Mouse (Mus musculus) spleen, adult 2 months (tissue): ENCODE measurements around the gene Zfp422. TPM values are rescaled to one million over a fixed set of nuclear protein-coding genes. Genes with fewer than 3 reads are reported as not detected.

Source experiments
- DNase-seq, 2 experiments: peaks; one replicate each; pipeline versions ENCODE4 v3.0.0 to v3.0.0-alpha.2; 2012 to 2021; ENCODE audit warnings: low spot score in 2 of 2, low read depth in 1 of 2
- H3K27ac ChIP-seq: fragments of 200-500 bp; 2 replicates; pipeline ENCODE4 v1.5.1; 2012; ENCODE audit warnings: low read length, inconsistent platforms; ENCODE audit not compliant: insufficient read depth
- H3K27me3 ChIP-seq: fragments of 200-500 bp; 2 replicates; pipeline ENCODE4 v1.6.1; 2012; ENCODE audit warnings: mild to moderate bottlenecking, moderate library complexity, low read length, inconsistent platforms; ENCODE audit not compliant: control insufficient read depth, insufficient read depth
- H3K36me3 ChIP-seq: fragments of 200-500 bp; 2 replicates; pipeline ENCODE4 v1.6.1; 2012; ENCODE audit warnings: mild to moderate bottlenecking, low read length, inconsistent platforms; ENCODE audit not compliant: control insufficient read depth, insufficient read depth
- H3K4me1 ChIP-seq: fragments of 200-500 bp; 2 replicates; pipeline ENCODE4 v1.6.1; 2011; ENCODE audit warnings: inconsistent platforms; ENCODE audit not compliant: control insufficient read depth, insufficient read depth, insufficient read length
- H3K4me3 ChIP-seq: fragments of 200-500 bp; 2 replicates; pipeline ENCODE4 v1.5.1; 2011; ENCODE audit warnings: mild to moderate bottlenecking, inconsistent platforms; ENCODE audit not compliant: insufficient read depth, insufficient read length; ENCODE audit errors: extremely low read depth
- CTCF ChIP-seq: fragments of 200-500 bp; IDR thresholded peaks from 2 replicates; pipeline ENCODE4 v1.5.1; 2011; ENCODE audit warnings: mild to moderate bottlenecking, inconsistent platforms; ENCODE audit not compliant: insufficient read depth, insufficient read length, insufficient replicate concordance; ENCODE audit errors: extremely low read depth
- POLR2A ChIP-seq: fragments of 200-500 bp; IDR thresholded peaks from 2 replicates; pipeline ENCODE4 v1.6.1; 2011; ENCODE audit warnings: low read depth, low read length, inconsistent platforms
- whole genome bisulfite sequencing: fragments of 180-500 bp; shearing (Covaris S2); methylation state at CpG from one replicate; pipeline ENCODE4 v1.1.7; 2018; 5-methylcytosine and 5-hydroxymethylcytosine counted together
- polyA plus RNA-seq: library from polyadenylated mRNA; depleted of rRNA; stranded (reverse); fragments of >200 nt; gene quantifications from 2 replicates; pipeline ENCODE4 v1.2.3, GENCODE M21; 2012

Gene Zfp422
- polyA plus RNA-seq, 1 experiment = 7.2 TPM

GRCm38 (mm10) chr6:116650406-116650805 is 21.6 kb upstream of the Zfp422 start, which contains the start of gene Depp1:
TSS of gene Depp1 (plus strand) at chr6:116650609.
- TF ChIP-seq POLR2A (no peak), CTCF (no peak)
- H3K27me3 ChIP-seq = 0 out of 2 replicates have a peak, but pooled peaks cover 2% of the 10 kb centered on the region
- peaks cover 5% of the 10 kb centered on the region; the same call in 1 of the 2 replicates for H3K36me3 ChIP-seq
- WGBS = 21% methylated on average over 6 of the region's 6 CpGs
- no peak within 1 kb of the TSS for H3K27ac ChIP-seq
- H3K4me1 ChIP-seq = no peaks in the 10 kb centered on the region; the same call in 1 of the 2 replicates
- no peak for DNase-seq
- H3K4me3 ChIP-seq = no peak within 1 kb of the TSS

GRCm38 (mm10) chr6:116649811-116650210 is 21.0 kb upstream of the Zfp422 start:
- H3K27ac ChIP-seq = no peak overlapping the region
- TF ChIP-seq CTCF (no peak), POLR2A (no peak)
- no peak for DNase-seq
- WGBS = 58% methylated on average over 7 of the region's 7 CpGs
- H3K4me1 ChIP-seq = no peaks in the 10 kb centered on the region; the same call in 1 of the 2 replicates
- H3K27me3 ChIP-seq = 0 out of 2 replicates have a peak, but pooled peaks cover 2% of the 10 kb centered on the region
- H3K36me3 ChIP-seq = peaks cover 9% of the 10 kb centered on the region
- no peak overlapping the region for H3K4me3 ChIP-seq

GRCm38 (mm10) chr6:116647763-116648162 is 19.0 kb upstream of the Zfp422 start:
- H3K27me3 ChIP-seq = 0 out of 2 replicates have a peak, but pooled peaks cover 2% of the 10 kb centered on the region
- peaks cover 14% of the 10 kb centered on the region for H3K36me3 ChIP-seq
- WGBS = 90% methylated on average over 12 of the region's 12 CpGs
- H3K4me1 ChIP-seq = no peaks in the 10 kb centered on the region
- no peak overlapping the region for H3K27ac ChIP-seq
- H3K4me3 ChIP-seq = no peak overlapping the region
- no peak for TF ChIP-seq CTCF
- no peak for TF ChIP-seq POLR2A
- no peak for DNase-seq

- 41% methylated on average over 3 of the region's 3 CpGs for WGBS
- Histone ChIP-seq H3K27me3 (no peaks in the 10 kb centered on the region), H3K4me3 (no peak overlapping the region), H3K36me3 (peaks cover 23% of the 10 kb centered on the region), H3K4me1 (no peaks in the 10 kb centered on the region), H3K27ac (no peak overlapping the region)
- TF ChIP-seq CTCF (no peak), POLR2A (no peak)
- no peak for DNase-seq
Measured at GRCm38 (mm10) chr6:116644335-116644734, 15.5 kb upstream of the Zfp422 start.

- TF ChIP-seq CTCF = no peak
- no peak for TF ChIP-seq POLR2A
- H3K36me3 ChIP-seq = peaks cover 23% of the 10 kb centered on the region
- no peaks in the 10 kb centered on the region for H3K27me3 ChIP-seq
- H3K4me3 ChIP-seq = no peak overlapping the region
- no peak overlapping the region for H3K27ac ChIP-seq
- no peak for DNase-seq
- no peaks in the 10 kb centered on the region for H3K4me1 ChIP-seq
- WGBS = 74% methylated on average over 4 of the region's 4 CpGs
Measured at GRCm38 (mm10) chr6:116643881-116644280, 15.1 kb upstream of the Zfp422 start.

- TF ChIP-seq CTCF = no peak
- TF ChIP-seq POLR2A = no peak
- Histone ChIP-seq H3K27me3 (no peaks in the 10 kb centered on the region), H3K4me1 (no peaks in the 10 kb centered on the region), H3K27ac (no peak overlapping the region), H3K36me3 (peaks cover 23% of the 10 kb centered on the region), H3K4me3 (no peak overlapping the region)
- WGBS = 90% methylated on average over 11 of the region's 11 CpGs
- no peak for DNase-seq
Measured at GRCm38 (mm10) chr6:116642942-116643341, 14.1 kb upstream of the Zfp422 start.

GRCm38 (mm10) chr6:116639663-116640062 is 10.9 kb upstream of the Zfp422 start:
- TF ChIP-seq CTCF (no peak), POLR2A (no peak)
- DNase-seq = no peak
- H3K4me3 ChIP-seq = no peak overlapping the region
- WGBS = 90% methylated on average over 2 of the region's 2 CpGs
- no peaks in the 10 kb centered on the region for H3K4me1 ChIP-seq
- no peaks in the 10 kb centered on the region for H3K27me3 ChIP-seq
- peaks cover 15% of the 10 kb centered on the region; the same call in 1 of the 2 replicates for H3K36me3 ChIP-seq
- no peak overlapping the region for H3K27ac ChIP-seq
